Mouse (Mus musculus): ENCODE data around the gene Ccdc188. TPM values are rescaled to one million over a fixed set of nuclear protein-coding genes. Genes with fewer than 3 reads are reported as not detected.

Gene Ccdc188
- not detected in 2 replicates for polyA plus RNA-seq (2012; rRNA removed; ENCODE audit: low replicate concordance)

DNA sequence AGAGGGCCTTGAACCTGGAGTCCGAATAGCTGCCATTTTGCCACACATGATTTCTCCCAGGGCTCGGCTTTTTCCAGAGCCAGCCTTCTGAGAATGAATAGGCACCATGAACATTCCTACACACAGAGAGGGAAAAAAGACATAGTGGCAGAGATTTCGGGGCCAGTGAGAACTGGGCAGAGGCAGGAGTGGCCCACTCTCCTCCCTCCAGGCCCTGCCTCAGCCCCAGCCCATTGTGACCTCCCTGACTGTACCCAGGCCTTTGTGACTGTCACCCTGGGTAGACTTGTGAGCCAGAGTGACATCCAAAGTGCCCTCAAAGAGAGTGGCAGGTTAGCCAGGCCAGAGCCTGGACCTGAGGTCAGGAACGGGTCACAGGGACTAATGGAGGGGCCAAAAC is at the start of gene Ccdc188:
Gene Ccdc188 (plus strand): TSS at position 301 of the 400 bp plus-strand sequence.

DNA sequence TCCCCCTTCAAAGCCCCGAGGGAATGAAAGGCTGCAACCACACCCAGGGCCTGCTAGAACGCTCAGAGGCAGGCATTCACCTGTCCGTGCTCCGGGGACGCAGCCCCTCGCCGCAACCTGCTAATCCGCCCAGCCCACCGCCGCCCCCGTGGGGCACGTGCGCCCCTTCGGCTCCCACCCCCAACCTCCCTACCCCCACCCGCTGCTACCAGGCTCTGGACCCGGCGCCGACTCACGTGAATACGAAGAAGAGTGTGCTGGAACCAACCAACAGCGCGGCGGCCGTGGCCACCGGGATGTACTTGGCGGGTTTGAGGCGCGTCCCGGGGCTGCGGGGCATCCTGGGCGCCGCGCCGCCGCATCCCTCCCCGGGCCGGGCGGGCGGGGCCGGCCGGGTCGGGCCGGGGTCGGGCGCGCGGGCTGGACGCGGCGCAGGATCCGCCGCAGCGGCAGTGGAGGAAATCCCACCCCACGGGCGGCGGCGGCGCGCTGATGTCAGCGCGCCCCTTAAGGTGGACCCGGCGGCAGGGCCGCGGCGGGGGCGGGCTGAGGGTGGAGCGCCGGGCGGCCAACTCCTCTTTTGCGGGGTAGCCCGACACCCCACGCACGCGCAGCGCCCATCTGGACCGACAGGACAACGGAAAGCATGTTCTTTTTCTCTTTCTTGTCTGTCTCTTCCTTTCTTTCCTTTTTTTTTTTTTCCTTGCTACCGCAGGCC is 17.2 kb downstream of the Ccdc188 start, which contains the start of gene Zdhhc8:
Gene Zdhhc8 (minus strand): TSS at position 466 of the 718 bp plus-strand sequence.

DNA sequence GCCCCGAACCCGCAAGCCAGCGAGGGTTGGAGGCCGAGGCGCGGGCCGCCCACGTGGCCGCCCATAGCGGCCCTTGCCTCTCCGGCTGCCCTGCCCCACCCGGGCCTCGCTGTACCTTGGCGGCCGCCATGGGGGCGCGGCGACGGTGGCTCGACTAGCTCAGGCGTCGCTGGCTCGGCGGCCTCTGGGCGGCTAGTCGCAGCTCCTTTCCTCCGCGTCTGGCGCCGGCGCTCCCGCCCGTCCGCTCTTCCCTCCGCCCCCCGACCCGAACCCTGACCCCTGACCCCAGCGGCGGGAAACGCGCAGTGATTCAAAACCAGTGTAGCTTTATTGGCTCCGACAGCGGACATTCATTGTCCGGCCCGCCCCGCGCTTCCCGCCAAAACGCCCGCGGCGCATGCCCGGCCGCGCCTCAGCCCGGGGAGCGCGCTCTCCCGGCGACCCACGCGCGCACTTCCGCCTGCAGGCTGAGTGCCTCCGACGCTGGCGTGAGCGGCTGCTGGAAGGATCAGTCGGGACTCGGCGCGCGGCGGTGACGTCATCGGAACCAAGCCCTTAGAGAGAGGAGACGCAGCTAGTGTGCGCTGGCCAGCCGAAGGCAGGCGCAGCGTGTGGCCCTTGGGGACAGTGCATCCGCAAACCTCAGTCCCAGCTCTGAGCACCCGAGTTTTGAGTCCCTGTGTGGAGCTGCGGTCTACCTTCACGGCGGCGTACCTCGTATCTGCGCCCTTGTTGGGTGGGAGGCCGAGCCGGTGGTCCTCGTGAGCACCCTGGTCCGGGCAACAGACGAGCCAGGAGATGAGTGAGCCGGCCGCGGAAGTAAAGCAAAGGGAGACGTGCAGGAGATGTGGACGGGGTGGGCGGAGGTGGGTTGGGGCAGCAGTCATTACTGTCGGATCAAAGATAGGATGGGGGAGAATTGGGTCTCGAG is 31.0 kb downstream of the Ccdc188 start, which contains the start of the genes Trmt2a and Ranbp1:
Gene Trmt2a (plus strand): TSS at position 247 of the 931 bp plus-strand sequence.
Gene Ranbp1 (minus strand): TSS at position 300 of the 931 bp plus-strand sequence.

DNA sequence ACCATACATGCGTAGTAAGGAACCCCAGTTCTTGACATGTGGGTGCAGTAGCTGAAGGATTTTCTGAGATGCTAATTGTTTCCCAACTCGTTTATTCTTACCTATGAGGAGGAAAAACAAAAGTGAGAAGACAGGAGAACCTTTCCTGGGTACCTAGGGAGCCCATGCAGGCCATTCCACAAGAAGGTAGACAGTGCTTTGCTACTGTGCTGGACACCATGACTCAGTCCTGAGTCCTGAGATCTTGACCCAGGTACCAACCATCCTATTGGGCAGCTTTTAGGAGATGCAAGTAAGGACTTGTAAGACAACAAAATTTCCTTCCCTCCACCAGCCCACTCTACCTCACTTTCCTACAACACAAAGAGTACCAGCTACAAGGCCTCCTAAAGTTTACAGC is 40.5 kb downstream of the Ccdc188 start, which contains the start of gene Gm49776:
Gene Gm49776 (minus strand): TSS at position 101 of the 400 bp plus-strand sequence.

Other genes starting within 250 kb of the Ccdc188 start
- 0.40 TPM in 1 of 2 replicates, not detected in the other for gene Vpreb2, start 237.5 kb upstream of the Ccdc188 start, polyA plus RNA-seq (2012; rRNA removed; ENCODE audit: low replicate concordance)
- 71.8 and 85.8 TPM in 2 replicates for gene Dgcr6, start 165.0 kb upstream of the Ccdc188 start, polyA plus RNA-seq (2012; rRNA removed; ENCODE audit: low replicate concordance)
- gene Prodh, start 127.7 kb upstream of the Ccdc188 start, polyA plus RNA-seq (2012; rRNA removed; ENCODE audit: low replicate concordance) = 42.6 and 42.8 TPM in 2 replicates
- gene Rtn4r, start 90.2 kb upstream of the Ccdc188 start, polyA plus RNA-seq (2012; rRNA removed; ENCODE audit: low replicate concordance) = 8.8 and 17.1 TPM in 2 replicates
- 85.7 and 169 TPM in 2 replicates for gene Zdhhc8, start 17.3 kb downstream of the Ccdc188 start, polyA plus RNA-seq (2012; rRNA removed; ENCODE audit: low replicate concordance)
- 50.4 and 55.3 TPM in 2 replicates for gene Trmt2a, start 30.8 kb downstream of the Ccdc188 start, polyA plus RNA-seq (2012; rRNA removed; ENCODE audit: low replicate concordance)
- gene Ranbp1, start 30.9 kb downstream of the Ccdc188 start, polyA plus RNA-seq (2012; rRNA removed; ENCODE audit: low replicate concordance) = 23.0 and 50.7 TPM in 2 replicates
- not detected in 2 replicates for gene Gm49776, start 40.4 kb downstream of the Ccdc188 start, polyA plus RNA-seq (2012; rRNA removed; ENCODE audit: low replicate concordance)
- gene Dgcr8, start 71.4 kb downstream of the Ccdc188 start, polyA plus RNA-seq (2012; rRNA removed; ENCODE audit: low replicate concordance) = 18.0 and 21.1 TPM in 2 replicates
- 39.5 and 70.7 TPM in 2 replicates for gene Tango2, start 130.2 kb downstream of the Ccdc188 start, polyA plus RNA-seq (2012; rRNA removed; ENCODE audit: low replicate concordance)
- gene Arvcf, start 130.3 kb downstream of the Ccdc188 start, polyA plus RNA-seq (2012; rRNA removed; ENCODE audit: low replicate concordance) = 15.1 and 22.5 TPM in 2 replicates
- gene Txnrd2, start 208.5 kb downstream of the Ccdc188 start, polyA plus RNA-seq (2012; rRNA removed; ENCODE audit: low replicate concordance) = 22.6 and 35.5 TPM in 2 replicates
- 428 and 474 TPM in 2 replicates for gene Comt, start 209.0 kb downstream of the Ccdc188 start, polyA plus RNA-seq (2012; rRNA removed; ENCODE audit: low replicate concordance)

All from mammary gland, adult 2 months (tissue).